Mouse (Mus musculus) thymus, postnatal 4 days (tissue): ENCODE data around the gene Tmsb10.

Experiments used
- DNase-seq: peaks from one replicate; pipeline ENCODE4 v3.0.0; 2021

Tmsb10 gene

GRCm38 (mm10) chr6:72955517-72956198 lies 2.9 kb downstream of the Tmsb10 start:
- DNase-seq = peak; percentile 45

DNA sequence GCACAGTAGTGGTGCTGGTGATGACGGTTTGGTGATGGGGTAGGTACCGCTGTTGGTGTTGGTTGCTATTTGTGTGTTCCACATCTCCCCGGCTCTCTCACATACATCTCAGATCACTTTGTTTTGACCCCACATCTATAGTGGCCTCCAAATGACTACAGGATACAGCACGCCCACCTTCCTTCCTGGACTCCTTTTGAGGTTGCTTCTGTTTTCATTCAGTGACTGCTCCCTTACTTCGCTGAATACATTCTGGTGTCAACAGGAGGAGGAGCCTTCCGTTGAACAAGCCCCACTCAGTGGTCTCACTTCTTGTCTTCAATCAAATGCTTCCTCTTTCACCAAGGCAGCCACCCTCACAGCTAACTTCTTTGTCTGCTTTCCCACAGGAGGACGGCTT lies 3.8 kb downstream of the Tmsb10 start:
- DNase-seq = peak; percentile 42

GRCm38 (mm10) chr6:72952967-72953366 lies 5.6 kb downstream of the Tmsb10 start:
- no peak for DNase-seq

- no peak for DNase-seq
Measured at GRCm38 (mm10) chr6:72952221-72952620, 6.3 kb downstream of the Tmsb10 start.

GRCm38 (mm10) chr6:72949161-72949756 lies 9.3 kb downstream of the Tmsb10 start:
- no peak for DNase-seq

DNA sequence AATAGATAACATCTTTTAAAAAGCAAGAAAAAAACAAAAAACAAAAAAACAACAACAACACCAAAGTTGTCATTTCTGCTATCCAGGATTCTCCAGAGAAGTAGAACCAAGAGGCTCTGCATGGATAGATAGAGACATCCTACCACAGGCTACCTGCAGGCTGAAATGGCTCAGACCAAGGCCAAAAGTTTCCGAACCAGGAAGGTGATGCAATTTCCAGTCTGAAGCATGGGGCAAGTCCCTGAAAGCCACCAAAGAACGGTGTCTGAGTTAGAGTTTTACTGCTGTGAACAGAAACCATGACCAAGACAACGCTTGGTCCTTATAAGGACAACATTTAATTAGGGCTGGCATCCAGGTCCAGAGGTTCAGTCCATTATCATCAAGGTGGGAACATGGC lies 10.2 kb downstream of the Tmsb10 start:
- DNase-seq = no peak

DNA sequence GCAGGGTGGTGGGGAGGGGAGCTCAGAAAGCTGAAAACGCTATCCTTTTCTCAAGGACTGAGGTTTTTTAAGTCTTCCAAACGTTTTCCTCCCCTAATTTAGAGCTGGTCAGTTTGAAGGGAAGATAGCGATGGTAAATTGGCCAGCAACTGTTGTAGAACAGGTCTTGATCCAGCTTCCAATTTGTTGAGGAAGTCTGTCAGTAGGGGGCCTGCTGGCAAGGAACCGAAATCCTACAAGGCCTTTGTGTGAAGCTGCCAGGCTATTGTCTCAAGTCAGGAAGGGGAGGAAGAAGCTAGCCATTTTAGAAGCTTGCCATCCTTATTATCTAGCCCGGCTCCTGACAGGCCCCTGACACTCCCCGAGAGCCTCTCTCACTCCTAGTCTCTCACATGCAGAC lies 10.6 kb downstream of the Tmsb10 start:
- DNase-seq = no peak

- peak; percentile 76 for DNase-seq
Measured at GRCm38 (mm10) chr6:72940493-72940892, 18.1 kb downstream of the Tmsb10 start.

DNA sequence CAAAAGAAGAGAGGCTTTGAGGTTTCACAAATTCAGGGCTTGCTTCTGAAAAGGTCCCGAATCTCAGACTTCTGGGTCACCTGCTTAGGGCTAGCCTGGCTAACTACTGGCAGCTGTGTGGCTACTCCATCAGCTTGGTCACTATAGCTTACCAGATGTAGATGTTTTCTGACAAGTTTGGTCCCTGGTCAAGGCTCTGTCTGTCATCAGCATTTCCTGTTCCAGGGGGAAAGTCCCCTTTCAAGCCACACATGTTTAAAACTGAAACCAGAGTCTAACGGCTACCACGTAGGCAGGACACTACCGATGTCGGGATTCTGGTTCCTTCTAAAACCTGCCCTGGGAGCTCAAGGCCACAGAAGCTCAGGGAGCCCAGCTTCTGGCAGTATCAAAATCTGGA lies 20.7 kb downstream of the Tmsb10 start:
- no peak for DNase-seq

- no peak for DNase-seq
Measured at GRCm38 (mm10) chr6:72937430-72937829, 21.1 kb downstream of the Tmsb10 start.

GRCm38 (mm10) chr6:72932955-72933354 lies 25.6 kb downstream of the Tmsb10 start:
- DNase-seq = no peak

- DNase-seq = no peak
Measured at GRCm38 (mm10) chr6:72931533-72931932, 27.0 kb downstream of the Tmsb10 start.

- DNase-seq = no peak
Measured at GRCm38 (mm10) chr6:72929795-72930398, 28.7 kb downstream of the Tmsb10 start.

DNA sequence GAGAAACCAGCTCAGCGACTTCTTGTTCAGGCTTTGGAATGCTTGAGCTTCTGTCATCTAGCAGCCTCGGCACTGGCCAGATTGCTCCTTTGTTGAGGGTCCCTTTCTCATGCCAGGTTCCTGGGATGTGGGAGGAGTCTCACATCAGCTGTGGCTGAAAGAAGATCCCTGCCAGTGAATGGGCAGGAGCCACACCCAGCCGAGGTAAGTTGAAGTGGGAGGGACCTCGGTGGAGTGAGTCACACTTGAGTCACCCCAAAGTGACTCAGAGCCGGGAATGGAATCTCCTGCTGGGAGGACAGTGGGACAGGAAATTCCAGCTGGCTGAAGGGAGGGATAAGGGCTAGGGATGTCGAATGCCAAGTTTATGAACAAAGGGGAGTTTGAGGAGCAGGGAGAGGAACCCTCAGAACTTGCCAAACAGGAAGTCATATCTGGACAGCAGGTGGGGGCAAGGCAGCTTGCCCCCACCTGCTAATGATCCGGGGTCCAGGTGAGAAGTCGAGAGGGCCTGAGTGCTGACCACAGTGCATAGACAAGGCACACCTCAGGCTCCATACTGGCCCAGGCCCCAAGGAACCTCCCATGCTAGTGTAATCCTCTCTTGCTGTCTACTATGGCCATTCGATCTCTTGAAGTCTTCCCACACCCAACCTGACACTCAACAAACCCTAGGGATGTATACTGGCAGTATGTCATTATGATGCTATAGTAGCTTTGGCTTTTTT lies 31.6 kb downstream of the Tmsb10 start:
- DNase-seq = no peak

DNA sequence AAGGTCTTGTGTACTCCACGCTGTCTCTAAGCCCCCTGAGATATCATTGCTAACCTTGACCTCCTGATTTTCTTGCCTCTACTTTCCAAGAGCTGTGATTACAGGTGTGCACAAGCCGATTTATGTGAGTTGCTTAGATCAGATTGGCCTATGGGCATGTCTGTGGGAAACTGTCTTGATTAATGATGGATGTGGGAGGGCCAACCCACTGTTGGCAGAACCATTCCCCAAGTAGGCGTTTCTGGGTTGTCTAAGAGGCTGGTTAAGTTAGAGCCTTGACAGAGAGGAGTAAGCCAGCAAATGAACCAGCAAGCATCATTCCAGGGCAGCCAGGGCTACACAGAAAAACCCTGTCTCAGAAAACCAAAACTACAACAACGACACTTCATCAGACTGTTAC lies 32.5 kb downstream of the Tmsb10 start:
- no peak for DNase-seq

DNA sequence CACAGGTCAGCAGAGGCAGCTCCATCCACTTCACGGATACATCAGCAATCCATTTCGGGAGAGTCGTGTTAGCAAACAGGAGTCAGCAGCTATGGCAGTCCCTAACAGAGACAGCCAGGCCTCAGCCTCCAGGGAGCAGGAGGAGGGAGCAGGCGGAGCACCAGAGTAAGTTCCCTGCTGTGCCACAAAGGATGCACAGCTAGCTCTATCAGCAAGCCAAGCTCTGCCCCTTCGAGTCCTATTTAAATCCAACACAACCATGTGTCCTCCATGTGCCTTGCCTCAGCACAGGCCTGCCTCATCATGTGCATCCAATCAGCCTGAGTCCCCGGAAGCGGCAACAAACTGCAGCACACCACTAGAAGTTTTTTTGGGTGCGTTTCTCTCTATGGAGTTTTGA lies 35.2 kb downstream of the Tmsb10 start:
- DNase-seq = no peak

GRCm38 (mm10) chr6:72921081-72921480 lies 37.5 kb downstream of the Tmsb10 start:
- no peak for DNase-seq

GRCm38 (mm10) chr6:72918510-72919033 lies 40.0 kb downstream of the Tmsb10 start:
- DNase-seq = no peak

- DNase-seq = no peak
Measured at GRCm38 (mm10) chr6:72916330-72916729, 42.2 kb downstream of the Tmsb10 start.

GRCm38 (mm10) chr6:72914087-72914749 lies 44.3 kb downstream of the Tmsb10 start:
- DNase-seq = no peak

DNA sequence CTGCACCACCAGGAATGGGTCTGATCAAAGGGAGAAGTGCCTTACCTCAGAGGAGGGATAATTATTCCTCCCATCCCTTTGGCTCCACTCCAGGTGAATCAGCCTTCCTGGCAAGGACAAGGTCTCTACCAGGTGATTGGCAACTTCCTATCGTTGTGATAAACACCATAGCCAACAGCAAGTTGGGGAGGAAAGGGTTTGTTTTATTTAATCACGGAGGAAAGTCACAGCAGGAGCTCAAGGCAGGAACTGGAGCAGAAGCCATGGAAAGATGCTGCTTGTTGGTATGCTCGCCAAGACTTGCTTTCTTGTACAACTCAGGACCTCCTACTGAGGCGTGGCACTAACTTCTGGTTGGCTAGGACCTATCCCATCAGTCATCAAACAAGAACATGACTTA lies 47.3 kb downstream of the Tmsb10 start:
- no peak for DNase-seq
